Mouse (Mus musculus): ENCODE data around the gene Rad54l.

Gene Rad54l

GRCm38 (mm10) chr4:116123602-116124519, at the start of gene Rad54l, which contains the start of gene Pomgnt1:
TSS of gene Rad54l (minus strand) at chr4:116123690.
TSS of gene Pomgnt1 (plus strand) at chr4:116123840.
- DNase-seq: peak; percentile 98

GRCm38 (mm10) chr4:116173072-116173471, 49.6 kb upstream of the Rad54l start, which contains the start of the genes 1700042G07Rik and Gm49337:
TSS of gene 1700042G07Rik (plus strand) at chr4:116173372.
TSS of gene Gm49337 (plus strand) at chr4:116173384.
- no peak for DNase-seq

GRCm38 (mm10) chr4:116169353-116169672, 45.8 kb upstream of the Rad54l start:
- no peak for DNase-seq

DNA sequence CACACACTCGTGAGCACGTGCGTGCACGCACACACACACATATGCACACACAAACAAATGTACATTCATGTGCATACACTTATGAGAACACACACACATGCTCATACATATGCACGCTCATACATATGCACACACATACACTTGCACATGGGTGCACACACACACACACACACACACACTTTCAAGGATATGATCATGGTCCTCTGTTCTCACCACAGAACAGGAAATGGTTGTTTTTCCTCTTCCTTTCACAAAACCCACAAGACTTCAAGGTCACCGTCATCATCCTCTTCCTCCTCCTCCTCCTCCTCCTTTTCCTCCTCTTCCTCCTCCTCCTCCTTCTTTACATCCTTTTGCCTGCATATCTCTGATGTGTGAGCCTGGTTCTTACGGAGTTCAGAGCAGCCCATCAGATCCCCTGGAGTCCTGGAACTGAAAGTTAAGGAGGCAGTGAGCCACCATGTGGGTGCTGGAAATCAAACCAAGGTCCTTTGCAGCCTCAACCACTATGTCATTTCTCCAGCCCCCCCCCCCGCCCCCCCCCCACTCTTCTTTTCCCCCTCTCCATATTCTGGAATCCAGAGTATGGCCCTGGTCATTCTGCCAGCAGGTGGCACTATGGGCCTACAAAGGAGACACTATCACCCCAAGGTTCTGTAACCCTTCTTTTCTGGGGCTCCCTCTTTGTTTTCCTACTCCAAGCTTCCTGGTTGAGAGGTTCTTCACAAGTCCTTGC, 45.3 kb upstream of the Rad54l start:
- peak; percentile 96 for DNase-seq

DNA sequence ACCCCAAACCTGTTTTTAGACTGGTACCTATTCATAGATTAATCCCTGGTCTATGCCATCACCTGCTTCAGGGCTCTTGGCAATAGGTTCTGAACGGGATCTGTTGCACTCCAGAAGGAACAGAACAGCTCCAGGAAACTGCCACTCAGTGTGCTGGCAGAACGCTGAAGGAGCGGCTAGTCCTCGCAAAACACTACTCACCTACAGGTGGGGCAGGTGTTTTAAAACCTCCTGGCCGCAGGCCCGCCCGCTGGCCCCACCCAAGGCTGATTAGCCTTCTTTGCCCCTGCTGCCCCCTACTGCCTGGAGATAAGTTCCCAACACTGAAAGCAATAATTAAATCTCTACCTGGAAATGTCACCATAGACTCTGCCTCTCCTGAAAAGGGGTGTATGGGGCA, 43.9 kb upstream of the Rad54l start, which contains the start of gene Tspan1:
Gene Tspan1, minus strand, starts transcription at position 198 of the 400 bp plus-strand sequence.
- no peak for DNase-seq

DNA sequence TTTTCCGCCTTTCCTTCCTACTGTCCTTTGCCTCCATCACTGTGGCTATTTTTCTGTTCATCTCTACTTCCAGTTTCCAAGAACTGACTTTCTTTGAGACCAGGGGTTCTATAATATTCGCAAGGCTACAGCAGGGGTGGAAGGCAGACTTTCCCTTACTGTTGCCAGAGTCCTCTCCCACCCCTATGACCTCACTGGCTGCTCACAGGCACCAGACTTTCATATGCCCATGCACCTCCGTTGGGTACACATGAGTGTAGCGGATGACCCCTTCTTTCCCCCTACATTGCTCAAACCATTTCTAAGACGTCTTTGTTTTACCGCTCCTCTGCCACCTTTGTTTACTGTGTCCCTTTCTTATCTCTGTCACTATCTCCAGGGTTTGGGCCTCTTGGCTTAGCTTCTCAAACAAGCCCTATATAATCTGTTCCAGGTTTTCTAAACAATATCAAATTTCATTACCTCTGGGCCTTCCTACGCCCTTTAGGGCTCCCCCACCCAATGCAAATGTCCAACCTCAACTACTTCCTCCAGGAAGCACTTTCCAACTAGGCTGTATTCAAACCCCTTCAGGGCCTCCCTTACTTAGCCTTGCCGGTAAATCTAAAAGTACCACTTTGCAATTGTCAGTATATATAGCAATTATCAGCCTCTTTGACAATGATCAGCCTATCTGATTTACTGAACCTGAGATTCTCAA, 42.4 kb upstream of the Rad54l start:
- no peak for DNase-seq

DNA sequence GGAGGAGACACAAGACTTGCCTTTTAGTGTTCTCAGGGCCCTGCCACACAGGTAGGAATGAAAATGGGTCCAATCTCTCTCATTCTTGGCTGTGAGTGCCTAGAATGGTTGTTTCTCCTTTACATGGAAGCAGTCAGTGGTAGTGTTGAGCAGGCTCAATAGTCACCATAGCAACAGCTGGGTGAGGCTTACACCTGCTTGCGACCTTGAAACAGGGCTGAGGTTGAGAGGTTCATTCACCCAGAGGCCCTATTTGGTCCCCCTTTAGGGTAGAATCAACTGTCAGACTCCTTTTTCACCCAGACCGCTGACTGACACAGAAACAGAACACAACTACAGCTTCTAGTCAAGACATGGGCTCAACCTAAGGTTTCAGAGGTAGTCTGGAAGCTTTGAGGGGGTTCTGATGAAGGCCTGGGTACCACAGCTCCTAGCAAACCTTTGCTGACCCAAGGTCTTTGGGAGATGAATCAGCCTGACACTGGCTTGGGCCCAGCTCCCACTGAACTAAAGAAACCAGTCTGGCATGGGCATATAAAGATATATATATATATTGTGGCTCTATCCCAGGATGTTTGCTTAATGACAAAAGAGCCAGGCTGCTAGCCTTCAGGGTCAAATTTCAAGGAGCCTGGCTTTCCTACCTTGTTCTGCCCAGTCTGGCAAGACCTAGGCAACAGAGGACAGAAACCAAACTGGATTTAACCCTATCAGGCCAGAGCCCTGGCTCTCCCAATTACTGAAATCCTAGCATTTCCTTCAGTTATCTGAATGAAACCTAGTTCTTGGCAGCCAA, 41.5 kb upstream of the Rad54l start:
- DNase-seq: no peak

- DNase-seq: no peak
These were observed 38.7 kb upstream of the Rad54l start for GRCm38 (mm10) chr4:116162142-116162541.

GRCm38 (mm10) chr4:116160769-116161168, 37.3 kb upstream of the Rad54l start:
- DNase-seq: no peak

- no peak for DNase-seq
These were observed 36.4 kb upstream of the Rad54l start for GRCm38 (mm10) chr4:116159912-116160311.

DNA sequence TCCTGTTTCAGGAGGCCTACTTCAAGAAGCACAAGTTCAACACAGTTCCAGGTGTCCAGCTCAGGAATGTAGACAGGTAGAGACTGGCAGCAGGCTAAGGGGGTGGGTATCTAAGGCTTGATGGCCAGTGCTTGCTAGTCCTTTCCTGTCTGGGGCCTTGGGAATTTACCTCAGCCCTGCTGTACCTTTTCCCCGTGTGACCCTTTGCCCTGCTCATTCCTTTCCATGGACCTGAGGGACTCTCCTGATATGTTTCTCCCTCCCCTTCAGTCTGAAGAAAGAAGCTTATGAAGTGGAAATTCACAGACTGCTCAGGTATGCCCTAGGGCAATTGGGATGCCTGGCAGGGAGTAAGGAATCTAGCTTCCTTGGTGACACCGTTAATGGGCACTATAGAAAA, 34.4 kb upstream of the Rad54l start:
- DNase-seq: no peak

DNA sequence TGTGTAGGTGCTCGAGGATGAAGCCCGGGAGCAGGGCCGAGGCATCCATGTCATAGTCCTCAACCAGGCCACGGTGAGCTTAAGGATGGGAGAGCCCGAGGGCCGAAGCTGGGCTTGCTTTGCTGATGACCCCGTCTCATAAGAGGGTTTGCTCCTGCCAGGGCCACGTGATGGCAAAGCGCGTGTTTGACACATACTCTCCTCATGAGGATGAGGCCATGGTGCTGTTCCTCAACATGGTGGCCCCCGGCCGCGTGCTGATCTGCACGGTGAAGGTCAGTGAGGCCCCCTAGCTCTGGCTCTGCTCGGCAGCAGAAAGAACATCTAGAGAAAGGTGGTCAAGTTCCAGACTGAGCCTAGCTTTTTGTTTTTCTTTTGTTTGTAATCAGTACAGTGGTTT, 29.2 kb upstream of the Rad54l start:
- DNase-seq: peak; percentile 90

DNA sequence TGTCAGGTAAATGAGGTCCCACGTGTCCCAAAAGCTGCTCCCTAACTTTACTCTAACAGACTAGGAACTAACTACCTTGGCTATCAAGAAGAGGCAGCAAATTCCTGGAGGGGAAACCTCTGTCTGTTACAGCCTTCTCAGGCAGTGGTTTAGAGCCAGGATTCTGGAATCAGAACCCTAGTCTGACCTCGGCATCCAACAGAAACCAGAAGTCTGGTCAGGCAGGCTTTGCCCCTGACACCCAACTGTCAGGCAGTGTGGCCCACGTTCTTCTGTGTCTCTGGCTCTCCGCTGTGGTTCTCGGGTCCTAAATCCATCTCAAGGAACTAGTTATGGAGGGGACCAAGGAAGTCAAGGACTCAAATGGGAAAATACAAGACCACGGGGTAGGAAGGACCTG, 27.7 kb upstream of the Rad54l start, which contains the start of gene Lurap1:
Gene Lurap1, minus strand, starts transcription at position 101 of the 400 bp plus-strand sequence.
- no peak for DNase-seq

DNA sequence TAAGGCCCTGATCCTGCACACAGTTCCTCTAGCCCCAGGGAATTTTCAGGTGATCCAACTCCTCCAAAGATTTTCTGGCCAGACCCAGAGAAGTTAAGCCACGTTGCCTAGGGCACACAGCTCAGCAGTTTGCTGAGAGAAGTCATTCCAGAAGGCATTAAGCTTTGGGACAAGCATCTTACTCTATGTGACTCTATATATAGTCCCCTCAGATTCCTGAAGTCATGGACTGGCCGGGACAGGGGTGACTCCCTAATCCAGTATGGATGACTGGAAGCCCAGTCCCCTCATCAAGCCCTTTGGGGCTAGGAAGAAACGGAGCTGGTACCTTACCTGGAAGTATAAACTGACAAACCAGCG, 27.4 kb upstream of the Rad54l start:
- DNase-seq: no peak

- DNase-seq: peak; percentile 98
These were observed 26.8 kb upstream of the Rad54l start for GRCm38 (mm10) chr4:116150156-116150861.

DNA sequence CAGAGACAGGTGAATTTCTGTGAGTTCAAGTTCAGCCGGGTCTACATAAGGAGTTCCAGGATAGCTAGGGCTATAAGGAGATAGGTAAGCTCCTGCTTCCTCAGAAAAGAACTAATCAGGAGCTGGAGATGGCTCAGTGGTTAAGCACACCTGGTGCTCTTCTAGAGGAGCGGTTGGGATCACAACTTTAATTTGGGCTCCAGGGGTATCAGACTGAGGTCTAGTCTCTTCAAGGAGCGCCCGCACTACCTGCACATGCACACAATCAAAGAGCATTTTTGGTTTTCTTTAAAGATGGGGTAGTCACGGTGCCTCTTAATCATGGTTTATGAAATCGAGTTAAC, 26.3 kb upstream of the Rad54l start:
- DNase-seq: peak; percentile 91

DNA sequence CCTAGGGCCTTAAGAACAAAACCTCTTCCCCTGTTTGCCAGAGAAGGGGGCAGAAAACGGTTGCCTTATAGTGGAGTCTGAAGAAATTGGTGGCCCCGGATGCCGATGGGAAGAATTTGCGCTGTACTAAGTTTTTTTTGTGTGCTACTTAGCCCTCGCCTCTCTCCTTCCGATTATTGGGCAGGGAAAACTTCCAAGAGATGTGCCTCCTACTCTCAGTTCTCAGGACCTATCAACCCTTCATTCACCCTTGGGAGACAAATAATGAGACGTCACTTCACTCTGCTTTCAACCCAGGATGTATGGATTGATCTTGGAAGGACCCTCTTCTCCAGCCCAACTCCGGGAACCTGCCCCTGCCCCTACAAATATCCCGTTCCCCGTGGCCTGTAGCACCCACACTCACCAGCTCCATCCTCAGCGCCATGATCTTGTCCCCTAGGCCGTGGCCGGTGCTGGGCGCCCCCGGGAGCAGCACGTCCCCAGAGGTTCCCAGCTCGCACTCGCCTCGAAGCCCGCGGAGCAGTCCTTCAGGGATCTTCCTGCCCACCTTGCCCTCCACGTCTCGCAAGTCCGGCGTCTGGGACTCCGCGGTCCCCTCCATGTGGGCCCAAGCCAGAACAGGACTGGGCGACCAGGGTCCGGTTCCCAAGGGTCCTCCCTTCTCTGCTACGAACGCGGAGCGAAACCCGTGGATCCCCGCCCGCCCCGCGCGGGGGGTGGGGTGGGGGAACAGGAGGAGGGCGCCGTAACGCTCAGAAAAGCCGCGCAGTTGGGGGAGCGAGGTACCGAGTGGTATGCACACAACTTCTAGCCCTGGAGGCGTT, 20.6 kb upstream of the Rad54l start:
- DNase-seq: peak; percentile 98

DNA sequence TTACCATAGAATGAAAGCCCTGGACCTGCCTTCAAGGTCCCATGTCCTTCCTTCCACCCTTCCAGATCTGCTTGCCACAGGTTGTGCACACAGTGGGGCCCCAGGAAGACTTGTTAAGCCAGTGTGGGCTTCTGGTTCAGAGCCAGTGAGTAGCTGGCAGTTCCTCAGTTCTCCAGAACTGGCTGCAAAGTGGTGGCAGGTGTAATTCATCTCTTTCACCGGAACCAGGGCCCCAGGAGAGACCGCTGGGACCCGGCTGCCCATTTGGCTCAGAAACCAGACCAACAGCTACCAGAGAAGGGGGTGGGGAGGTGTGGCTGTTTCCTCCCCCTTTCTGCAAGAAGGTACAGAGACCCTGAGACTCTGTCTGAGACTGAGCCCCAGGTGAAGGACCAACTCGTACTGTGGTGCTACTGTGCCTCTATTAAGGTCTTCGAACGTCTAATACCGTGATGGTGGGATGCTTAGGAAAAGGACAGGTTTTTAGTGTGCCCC, 19.9 kb upstream of the Rad54l start:
- DNase-seq: peak; percentile 94

- DNase-seq: no peak
These were observed 18.8 kb upstream of the Rad54l start for GRCm38 (mm10) chr4:116142269-116142668.

DNA sequence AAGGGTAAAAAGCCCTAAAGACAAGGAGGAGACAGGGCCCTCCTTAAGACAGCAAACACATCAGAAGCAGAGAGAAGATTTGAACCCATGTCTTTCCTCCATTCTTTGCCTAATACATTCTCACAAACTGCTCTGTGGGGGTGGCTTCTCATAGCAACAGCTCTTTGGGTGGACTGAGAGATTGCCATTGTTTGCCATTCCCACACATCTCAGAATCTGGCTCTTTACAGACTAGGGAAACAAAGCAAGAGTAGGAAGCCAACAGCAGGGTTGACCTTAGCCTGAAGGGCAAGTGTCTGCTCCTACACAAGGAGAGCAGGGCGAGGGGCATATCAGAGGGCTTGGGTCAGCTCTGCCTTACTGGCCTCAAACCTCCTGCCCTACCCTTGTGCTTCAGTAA, 18.2 kb upstream of the Rad54l start:
- DNase-seq: no peak
